Mouse (Mus musculus) megakaryocyte, embryonic 14.5 days (primary cell): ENCODE data around the gene Mt4.

Experiments
- FLI1 ChIP-seq: IDR thresholded peaks from 2 replicates; pipeline ENCODE4 v1.6.1; 2012; ENCODE audit warnings: low read length, inconsistent platforms, mixed read lengths
- GATA1 ChIP-seq: IDR thresholded peaks from 3 replicates; pipeline ENCODE4 v1.6.1; 2012; ENCODE audit warnings: mixed read lengths, low read length, inconsistent platforms, borderline replicate concordance

DNA sequence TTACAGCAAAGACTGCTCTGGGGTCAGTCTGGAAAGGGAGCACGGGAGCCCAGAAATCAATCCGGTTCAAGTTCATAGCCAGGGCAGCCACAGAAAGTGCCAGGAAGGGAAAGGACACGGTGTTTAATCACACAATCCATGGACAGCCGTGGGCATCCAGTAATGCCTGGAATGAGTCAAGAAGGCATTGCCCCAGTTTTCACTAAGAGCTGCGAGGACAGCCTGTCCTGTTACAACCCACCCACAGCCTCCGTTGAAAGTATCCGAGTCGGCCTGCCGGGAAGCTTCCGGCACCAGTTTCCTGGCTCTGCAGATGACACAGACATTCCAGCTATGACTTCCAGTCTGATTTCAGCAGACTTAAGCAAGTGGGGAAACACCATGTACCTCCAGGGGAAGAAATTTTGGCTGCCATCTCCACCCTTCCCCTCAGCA, 34.3 kb downstream of the Mt4 start:
- TF ChIP-seq FLI1 (no peak), GATA1 (no peak)
